Mouse (Mus musculus): Measurements from ENCODE around the gene Slc25a26.

DNA sequence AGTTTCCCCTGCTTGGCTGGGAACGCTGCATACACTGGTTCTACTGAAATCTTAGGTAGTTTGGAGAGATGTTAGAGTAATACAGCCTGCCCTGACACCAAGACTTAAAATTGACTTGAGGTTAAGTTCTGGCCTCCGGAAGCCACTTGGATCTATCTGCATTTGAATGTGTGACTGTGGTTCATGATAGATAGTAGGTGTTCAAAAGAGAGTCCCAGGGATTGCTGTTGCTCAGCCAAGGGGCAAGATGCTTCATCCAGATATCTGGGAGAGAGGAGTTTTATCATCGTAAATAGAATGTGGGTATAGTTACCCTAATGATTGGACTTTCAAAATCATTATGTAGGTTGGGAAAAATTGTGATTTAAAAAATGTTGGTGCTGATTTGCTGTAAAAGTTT, 40.0 kb downstream of the Slc25a26 start:
- TF ChIP-seq POLR2A (IDR thresholded peaks at IDR 0.05; ENCODE audit: control insufficient read depth, low read depth, low read length), result no peak
- no peak for TF ChIP-seq CTCF (IDR thresholded peaks at IDR 0.05; ENCODE audit: control insufficient read depth, insufficient read depth, insufficient replicate concordance, low read depth, low read length)

Data from testis, adult 2 months (tissue).